Mouse (Mus musculus) lung, adult 2 months (tissue): ENCODE results near the gene Slc8a1.

Experiments used
- CTCF ChIP-seq: fragments of 200-500 bp; IDR thresholded peaks from 2 replicates; pipeline ENCODE4 v1.5.1; 2011; ENCODE audit warnings: mild to moderate bottlenecking, low read length, control low read depth; ENCODE audit not compliant: insufficient read depth
- POLR2A ChIP-seq: fragments of 200-500 bp; IDR thresholded peaks from 2 replicates; pipeline ENCODE4 v1.6.1; 2011; ENCODE audit warnings: low read depth, mild to moderate bottlenecking, control low read depth, low read length, borderline replicate concordance; ENCODE audit errors: extremely low read depth

GRCm38 (mm10) chr17:81605219-81605660 is 132.9 kb downstream of the Slc8a1 start:
- TF ChIP-seq CTCF (no peak), POLR2A (no peak)
